Mouse (Mus musculus) lung, embryonic 14.5 days (tissue): ENCODE results near the gene 4632433K11Rik. TPM values are rescaled to one million over a fixed set of nuclear protein-coding genes. Genes with fewer than 3 reads are reported as not detected.

Experiments
- ATAC-seq: fragments of 200-750 bp; cut with Nextera tagmentation; 2 replicates; pipeline ENCODE4 v1.8.0; 2017; ENCODE audit warnings: mild to moderate bottlenecking, moderate TSS enrichment, moderate library complexity; ENCODE audit not compliant: insufficient read depth
- DNase-seq: peaks from one replicate; pipeline ENCODE4 v3.0.0-alpha.2; 2015
- H3K27ac ChIP-seq: fragments of 300-500 bp; sonication (generic); 2 replicates; pipeline ENCODE4 v1.5.1; 2014; ENCODE audit warnings: low read depth, mild to moderate bottlenecking, moderate library complexity
- H3K27me3 ChIP-seq: fragments of 300-500 bp; sonication (generic); 2 replicates; pipeline ENCODE4 v1.6.1; 2014; ENCODE audit warnings: low read length, control low read depth; ENCODE audit not compliant: insufficient read depth
- H3K36me3 ChIP-seq: fragments of 300-500 bp; sonication (generic); 2 replicates; pipeline ENCODE4 v1.6.1; 2014; ENCODE audit warnings: control low read depth; ENCODE audit not compliant: insufficient read depth
- H3K4me1 ChIP-seq: fragments of 300-500 bp; sonication (generic); 2 replicates; pipeline ENCODE4 v1.6.1; 2014; ENCODE audit warnings: antibody characterized with exemption, control low read depth; ENCODE audit not compliant: insufficient read depth
- H3K4me2 ChIP-seq: fragments of 300-500 bp; sonication (generic); 2 replicates; pipeline ENCODE4 v1.6.1; 2014; ENCODE audit warnings: mild to moderate bottlenecking
- H3K4me3 ChIP-seq: fragments of 300-500 bp; sonication (generic); 2 replicates; pipeline ENCODE4 v1.5.1; 2014; ENCODE audit warnings: low read depth, low read length
- H3K9ac ChIP-seq: fragments of 300-500 bp; sonication (generic); 2 replicates; pipeline ENCODE4 v1.6.1; 2014
- H3K9me3 ChIP-seq: fragments of 300-500 bp; sonication (generic); 2 replicates; pipeline ENCODE4 v1.6.1; 2016; ENCODE audit warnings: low read depth, low read length, control low read depth
- CTCF ChIP-seq: IDR thresholded peaks from 2 replicates; pipeline ENCODE4 v1.5.1; 2016; ENCODE audit warnings: antibody characterized with exemption, low read depth
- WGBS: fragments of 180-500 bp; shearing (Covaris S2); extraction: QIAGEN DNeasy Blood & Tissue Kit; methylation state at CpG from one replicate; pipeline ENCODE4 v1.1.7; 2014; 5-methylcytosine and 5-hydroxymethylcytosine counted together
- polyA plus RNA-seq: library from polyadenylated mRNA; unstranded; fragments of >200 nt; fragmentation: Nextera tagmentation; extraction: Ambion mirVana; gene quantifications from 2 replicates; pipeline ENCODE4 v1.2.1, GENCODE M21; 2014

4632433K11Rik gene
- polyA plus RNA-seq, 1 experiment from 2014 or later, result not detected

DNA sequence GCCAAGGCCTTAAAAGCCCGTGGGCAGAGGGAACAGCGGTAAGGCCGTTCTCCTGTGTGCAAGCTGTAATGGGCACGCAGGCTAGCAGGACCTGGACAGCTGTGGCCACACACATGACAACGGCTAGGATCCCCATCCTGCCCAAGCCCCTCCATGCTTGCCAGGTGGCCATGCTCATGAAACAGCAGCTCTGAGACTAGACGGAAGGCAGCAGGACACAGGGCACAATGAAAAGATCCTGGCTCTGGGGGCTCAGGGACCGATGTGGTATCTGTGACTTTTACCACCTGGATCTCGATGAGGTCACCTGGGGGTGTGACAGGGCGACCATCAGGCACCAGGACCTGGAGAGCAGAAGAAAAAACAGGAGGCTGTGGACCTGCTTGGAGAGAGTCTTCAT, 2.2 kb downstream of the 4632433K11Rik start:
- no peak overlapping the region for H3K27ac ChIP-seq
- no peak for DNase-seq
- no peaks in the 10 kb centered on the region for H3K4me1 ChIP-seq
- no peaks in the 10 kb centered on the region for H3K27me3 ChIP-seq
- no peak overlapping the region for H3K4me3 ChIP-seq
- no peak overlapping the region for H3K9ac ChIP-seq
- WGBS, result 86% methylated on average over 9 of the region's 9 CpGs
- H3K36me3 ChIP-seq, result peaks cover 46% of the 10 kb centered on the region
- peaks cover 15% of the 10 kb centered on the region for H3K9me3 ChIP-seq
- ATAC-seq, result no peak
- TF ChIP-seq CTCF, result no peak
- no peak overlapping the region for H3K4me2 ChIP-seq

DNA sequence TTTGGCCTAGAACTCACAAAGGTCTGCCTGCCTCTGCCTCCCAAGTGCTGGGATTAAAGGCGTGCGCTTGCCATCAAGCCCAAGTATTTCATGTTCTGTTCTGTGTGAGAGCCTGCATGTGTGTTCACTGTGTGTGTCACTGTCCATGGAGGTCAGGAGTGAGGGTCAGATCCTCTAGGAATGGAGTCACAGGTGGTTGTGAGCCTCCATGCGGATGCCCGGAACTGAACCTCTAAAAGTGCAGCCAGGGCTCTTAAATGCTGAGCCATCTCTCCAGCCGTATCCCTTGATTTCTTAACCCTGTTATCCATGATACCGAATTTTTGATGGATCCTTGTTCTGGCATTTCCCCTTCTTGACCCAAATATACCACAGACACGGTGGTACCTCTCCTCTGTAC, 3.1 kb downstream of the 4632433K11Rik start:
- TF ChIP-seq CTCF, result no peak
- 90% methylated on average over 7 of the region's 7 CpGs for WGBS
- DNase-seq (no peak), ATAC-seq (no peak)
- no peak overlapping the region for H3K27ac ChIP-seq
- H3K27me3 ChIP-seq, result no peaks in the 10 kb centered on the region
- H3K36me3 ChIP-seq, result peaks cover 37% of the 10 kb centered on the region
- no peak overlapping the region for H3K4me2 ChIP-seq
- no peak overlapping the region for H3K9ac ChIP-seq
- H3K4me3 ChIP-seq, result no peak overlapping the region
- H3K4me1 ChIP-seq, result no peaks in the 10 kb centered on the region
- peaks cover 6% of the 10 kb centered on the region for H3K9me3 ChIP-seq

DNA sequence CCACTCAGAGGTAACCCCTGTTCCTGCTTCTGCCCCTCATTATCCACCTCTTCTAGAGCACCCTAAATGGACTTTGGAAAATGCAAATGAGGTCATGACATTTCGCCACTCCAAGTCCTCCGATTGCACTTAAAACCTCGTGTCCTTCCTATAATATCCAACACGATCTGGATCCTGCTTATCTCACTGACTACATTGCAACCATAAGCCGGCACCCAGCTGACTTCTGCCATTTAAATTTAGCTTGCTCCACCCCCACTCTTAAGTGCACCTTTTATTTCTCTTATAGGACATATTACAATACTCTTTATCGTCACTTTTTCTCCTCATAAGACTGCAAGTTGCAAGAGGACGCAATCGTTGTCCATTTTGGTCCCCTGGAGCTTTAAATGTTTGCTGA, 3.5 kb downstream of the 4632433K11Rik start:
- DNase-seq, result no peak
- H3K27ac ChIP-seq, result peak overlapping the region; percentile 96
- H3K4me1 ChIP-seq, result no peaks in the 10 kb centered on the region
- H3K27me3 ChIP-seq, result no peaks in the 10 kb centered on the region
- no peak for ATAC-seq
- H3K36me3 ChIP-seq, result peaks cover 33% of the 10 kb centered on the region
- H3K9me3 ChIP-seq, result peaks cover 1% of the 10 kb centered on the region; the same call in 1 of the 2 replicates
- H3K4me3 ChIP-seq, result peak overlapping the region; percentile 62
- H3K4me2 ChIP-seq, result peak overlapping the region; percentile 68
- H3K9ac ChIP-seq, result 0 out of 2 replicates have a peak overlapping the region, but pooled peaks have one; percentile 70
- 81% methylated on average over 8 of the region's 8 CpGs for WGBS
- TF ChIP-seq CTCF, result no peak

- Histone ChIP-seq H3K9me3 (no peaks in the 10 kb centered on the region), H3K4me1 (no peaks in the 10 kb centered on the region), H3K4me2 (peak within 1 kb of the TSS; percentile 68), H3K36me3 (peaks cover 25% of the 10 kb centered on the region), H3K9ac (peak within 1 kb of the TSS; percentile 70), H3K27ac (peak within 1 kb of the TSS; percentile 96), H3K4me3 (peak within 1 kb of the TSS; percentile 62), H3K27me3 (no peaks in the 10 kb centered on the region)
- WGBS, result under 1% methylated on average over 48 of the region's 48 CpGs
- ATAC-seq (peak; percentile 97), DNase-seq (peak; percentile 94)
- TF ChIP-seq CTCF, result no peak; the same call in 1 of the 2 replicates
Measured at GRCm38 (mm10) chr7:5038109-5038732, 4.3 kb downstream of the 4632433K11Rik start, which contains the start of gene Zfp784. Zfp784 (minus strand) TSS chr7:5038446.

- no peaks in the 10 kb centered on the region for H3K9me3 ChIP-seq
- ATAC-seq (no peak), DNase-seq (no peak)
- H3K27ac ChIP-seq, result peak overlapping the region; percentile 96; the same call in 1 of the 2 replicates
- 18% methylated on average over 5 of the region's 5 CpGs for WGBS
- peak overlapping the region; percentile 62 for H3K4me3 ChIP-seq
- no peak for TF ChIP-seq CTCF
- H3K4me1 ChIP-seq, result no peaks in the 10 kb centered on the region
- H3K27me3 ChIP-seq, result no peaks in the 10 kb centered on the region
- H3K4me2 ChIP-seq, result peak overlapping the region; percentile 68
- peaks cover 18% of the 10 kb centered on the region for H3K36me3 ChIP-seq
- H3K9ac ChIP-seq, result peak overlapping the region; percentile 70
Measured at GRCm38 (mm10) chr7:5038940-5039339, 5.0 kb downstream of the 4632433K11Rik start.

DNA sequence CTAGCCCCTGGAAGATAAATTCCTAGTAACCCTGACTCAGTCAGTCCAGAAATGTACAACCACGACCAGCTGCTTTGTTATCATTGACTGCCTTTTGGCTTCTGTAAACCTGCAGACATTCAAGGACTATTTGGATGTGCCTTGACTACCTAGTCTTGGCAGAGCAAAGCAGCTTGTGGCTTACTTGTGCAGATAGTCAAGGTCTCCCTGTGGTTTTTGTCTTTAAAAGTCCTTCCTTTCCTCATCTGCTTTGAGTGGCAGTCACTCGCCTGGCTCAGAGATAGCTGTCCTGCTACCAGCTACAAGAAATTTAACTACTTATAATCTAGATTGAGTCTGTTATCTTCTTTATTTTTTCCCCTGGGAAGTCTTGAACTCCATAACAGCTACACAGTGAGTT, 11.1 kb downstream of the 4632433K11Rik start:
- 70% methylated on average over 2 of the region's 2 CpGs for WGBS
- no peak overlapping the region for H3K9ac ChIP-seq
- ATAC-seq (no peak), DNase-seq (no peak)
- no peak overlapping the region for H3K27ac ChIP-seq
- no peak overlapping the region for H3K4me2 ChIP-seq
- TF ChIP-seq CTCF, result no peak
- H3K4me1 ChIP-seq, result no peaks in the 10 kb centered on the region
- H3K9me3 ChIP-seq, result no peaks in the 10 kb centered on the region
- H3K36me3 ChIP-seq, result no peaks in the 10 kb centered on the region
- no peaks in the 10 kb centered on the region for H3K27me3 ChIP-seq
- no peak overlapping the region for H3K4me3 ChIP-seq

DNA sequence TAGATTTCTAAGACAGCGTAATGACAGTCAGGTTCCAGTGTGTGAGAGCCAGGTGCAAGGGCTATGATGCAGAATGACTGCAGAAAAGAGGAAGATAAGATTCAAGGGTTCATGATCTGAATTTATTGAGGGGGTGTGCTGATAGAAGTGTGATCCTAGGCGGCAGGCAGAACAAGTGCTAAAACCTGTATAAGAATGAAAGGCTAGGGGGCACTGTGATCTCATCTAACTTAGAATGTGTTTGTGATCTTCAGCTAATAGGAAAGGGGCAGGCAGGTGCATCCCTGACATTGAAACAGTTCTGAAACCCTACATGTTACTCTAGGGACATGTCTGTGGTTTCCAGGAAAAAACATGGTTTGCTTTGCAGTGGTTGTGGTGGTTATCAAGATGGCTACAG, 12.2 kb downstream of the 4632433K11Rik start:
- ATAC-seq, result no peak
- Histone ChIP-seq H3K4me1 (peaks cover 5% of the 10 kb centered on the region; the same call in 1 of the 2 replicates), H3K27ac (no peak overlapping the region), H3K9me3 (no peaks in the 10 kb centered on the region), H3K36me3 (no peaks in the 10 kb centered on the region), H3K4me3 (no peak overlapping the region), H3K4me2 (no peak overlapping the region), H3K9ac (no peak overlapping the region), H3K27me3 (no peaks in the 10 kb centered on the region)
- no peak for DNase-seq
- no peak for TF ChIP-seq CTCF
- WGBS, result 65% methylated on average over 2 of the region's 2 CpGs
